Mouse (Mus musculus): Measurements from ENCODE around the gene Dirc2. TPM values are rescaled to one million over a fixed set of nuclear protein-coding genes. Genes with fewer than 3 reads are reported as not detected.

Dirc2 gene
- polyA plus RNA-seq, 1 experiment from 2014 or later, result 11.1 TPM

DNA sequence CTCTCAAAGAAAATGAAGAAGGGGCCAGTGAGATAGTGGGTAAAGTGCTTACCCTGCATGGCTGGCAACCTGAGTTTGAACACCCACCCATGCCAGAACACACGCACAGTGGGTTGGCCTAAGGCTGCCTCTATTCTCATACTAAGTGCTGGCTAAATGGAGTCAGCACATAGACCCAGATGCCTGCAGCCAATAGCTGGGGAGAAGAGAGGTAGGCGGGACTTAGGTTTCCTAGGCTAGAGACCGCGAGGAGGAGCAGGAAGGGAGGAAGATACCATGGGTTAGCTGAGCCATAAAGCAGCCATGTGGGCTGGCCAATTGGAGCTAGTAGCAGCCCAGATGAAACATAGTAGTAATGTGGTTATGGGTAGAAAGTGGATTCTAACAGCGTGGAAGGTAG lies 3.4 kb upstream of the Dirc2 start:
- WGBS, result 68% methylated on average over 5 of the region's 5 CpGs
- H3K9me3 ChIP-seq, result no peaks in the 10 kb centered on the region
- ATAC-seq (ENCODE audit: extremely low read depth, insufficient number of reproducible peaks, low FRiP score, low TSS enrichment), result no peak
- H3K36me3 ChIP-seq, result 0 out of 2 replicates have a peak, but pooled peaks cover 4% of the 10 kb centered on the region
- H3K4me1 ChIP-seq, result peaks cover 36% of the 10 kb centered on the region
- no peak overlapping the region for H3K9ac ChIP-seq
- H3K4me3 ChIP-seq, result no peak overlapping the region
- no peak overlapping the region for H3K4me2 ChIP-seq
- H3K27ac ChIP-seq (replicated peaks), result no peak overlapping the region
- no peaks in the 10 kb centered on the region for H3K27me3 ChIP-seq (replicated peaks)

DNA sequence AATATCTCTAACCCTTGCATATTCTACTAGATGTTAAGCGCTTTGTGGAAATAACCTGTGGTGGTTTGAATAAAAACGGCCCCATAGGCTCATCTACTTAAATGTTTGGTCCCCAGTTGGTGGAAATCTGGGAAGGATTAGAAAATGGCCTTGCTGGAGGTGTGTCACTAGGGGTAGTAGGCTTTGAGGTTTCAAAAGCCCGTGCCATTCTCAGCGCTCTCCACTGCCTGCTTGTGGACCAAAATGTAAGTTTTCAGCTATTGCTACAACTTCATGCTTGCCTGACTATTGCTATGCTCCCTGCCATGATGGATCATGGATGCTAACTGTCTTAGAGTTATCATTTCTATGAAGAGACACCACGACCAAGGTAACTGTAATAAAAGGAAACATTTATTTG lies 2.5 kb upstream of the Dirc2 start:
- no peak for ATAC-seq (ENCODE audit: extremely low read depth, insufficient number of reproducible peaks, low FRiP score, low TSS enrichment)
- WGBS, result 82% methylated on average over 5 of the region's 5 CpGs
- Histone ChIP-seq H3K4me2 (peak overlapping the region; percentile 89), H3K9me3 (no peaks in the 10 kb centered on the region), H3K36me3 (0 out of 2 replicates have a peak, but pooled peaks cover 4% of the 10 kb centered on the region), H3K27ac (replicated peaks) (no peak overlapping the region), H3K4me3 (peak overlapping the region; percentile 81), H3K27me3 (replicated peaks) (no peaks in the 10 kb centered on the region), H3K4me1 (peaks cover 33% of the 10 kb centered on the region), H3K9ac (no peak overlapping the region; the same call in 1 of the 2 replicates)

DNA sequence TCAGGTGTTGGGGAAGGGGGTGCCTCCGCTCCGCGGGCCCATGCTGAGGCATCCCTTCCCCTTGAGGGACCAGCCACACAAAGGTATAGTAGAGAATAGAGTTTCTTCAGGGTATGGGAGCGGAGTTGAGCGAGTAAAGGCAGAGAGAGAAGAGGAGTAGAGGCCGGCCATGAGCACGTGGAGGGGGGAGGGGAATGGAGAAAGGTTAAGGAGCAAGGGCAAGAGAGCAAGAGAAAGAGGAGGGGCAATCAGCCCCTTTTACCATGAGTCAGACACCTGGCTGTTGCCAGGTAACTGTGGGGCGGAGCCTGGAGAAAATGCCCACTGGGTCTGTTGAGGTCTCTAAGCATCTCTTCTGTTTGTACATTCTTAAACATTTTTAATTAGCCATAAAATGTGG lies 2.0 kb upstream of the Dirc2 start:
- Histone ChIP-seq H3K27ac (replicated peaks) (no peak overlapping the region), H3K36me3 (0 out of 2 replicates have a peak, but pooled peaks cover 4% of the 10 kb centered on the region), H3K4me1 (peaks cover 29% of the 10 kb centered on the region), H3K9ac (peak overlapping the region; percentile 96), H3K27me3 (replicated peaks) (no peaks in the 10 kb centered on the region), H3K9me3 (no peaks in the 10 kb centered on the region), H3K4me2 (peak overlapping the region; percentile 89), H3K4me3 (peak overlapping the region; percentile 81)
- no peak for ATAC-seq (ENCODE audit: extremely low read depth, insufficient number of reproducible peaks, low FRiP score, low TSS enrichment)
- 24% methylated on average over 8 of the region's 8 CpGs for WGBS

DNA sequence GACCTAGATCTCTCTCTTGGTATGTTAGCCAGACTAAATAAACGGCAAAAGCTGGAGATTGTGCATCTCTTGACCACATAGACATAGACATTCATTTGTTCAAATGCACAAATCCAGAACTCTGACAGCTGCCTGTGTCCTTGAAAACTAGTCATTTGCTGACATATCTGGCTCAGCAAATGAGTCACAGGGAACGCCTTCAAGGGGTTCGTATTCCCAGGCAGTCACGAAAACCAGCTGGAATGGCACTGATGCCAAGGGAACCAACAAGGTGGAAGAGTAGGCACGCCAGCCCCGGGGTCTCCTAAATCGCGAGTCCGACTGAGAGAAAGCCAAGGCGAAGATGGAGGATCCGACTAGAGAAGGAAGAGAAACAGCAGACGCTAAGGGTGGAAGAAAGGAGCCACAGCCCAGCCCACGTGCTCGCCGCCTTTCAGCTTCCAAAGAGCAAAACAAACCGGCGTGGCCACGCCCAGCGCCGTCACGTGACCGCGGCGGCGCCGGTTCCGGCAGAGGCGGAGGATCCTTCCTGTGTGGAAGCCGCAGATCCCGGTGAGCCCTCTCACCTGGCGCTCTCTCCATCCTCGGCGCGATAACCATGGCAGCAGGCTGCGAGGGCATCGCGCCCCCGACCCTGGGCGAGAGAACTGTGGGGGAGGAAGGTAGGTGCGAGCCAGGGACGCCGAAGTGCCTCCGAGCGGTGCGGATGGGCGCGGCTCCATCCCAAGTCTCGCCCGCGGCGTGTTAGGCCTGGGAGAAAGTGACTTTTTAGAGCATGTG lies 912 bp upstream of the Dirc2 start, which contains the start of gene Hspbap1:
TSS of gene Hspbap1 (plus strand) at position 498 of the 780 bp plus-strand sequence.
- Histone ChIP-seq H3K9ac (peak within 1 kb of the TSS; percentile 96), H3K4me3 (peak within 1 kb of the TSS; percentile 81), H3K4me1 (peaks cover 27% of the 10 kb centered on the region), H3K27ac (replicated peaks) (peak within 1 kb of the TSS; percentile 82), H3K36me3 (0 out of 2 replicates have a peak, but pooled peaks cover 4% of the 10 kb centered on the region), H3K4me2 (peak within 1 kb of the TSS; percentile 89), H3K27me3 (replicated peaks) (no peaks in the 10 kb centered on the region), H3K9me3 (no peaks in the 10 kb centered on the region)
- under 1% methylated on average over 51 of the region's 51 CpGs for WGBS
- peak; percentile 62 for ATAC-seq (ENCODE audit: extremely low read depth, insufficient number of reproducible peaks, low FRiP score, low TSS enrichment)

DNA sequence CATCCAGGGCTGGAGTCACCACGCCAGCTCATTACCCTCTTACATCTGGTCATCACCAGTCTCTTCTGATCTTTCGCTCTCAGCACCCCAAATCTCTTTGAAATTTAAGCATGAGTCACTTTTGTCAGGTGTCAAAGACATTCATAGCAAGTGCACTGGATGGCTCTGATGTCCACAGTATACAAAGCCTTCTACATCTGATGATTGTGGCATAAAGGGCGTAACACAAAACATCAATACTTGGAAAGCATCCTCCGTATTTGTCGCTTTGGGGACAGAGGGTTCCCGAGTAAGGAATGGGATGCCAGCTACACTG lies 729 bp downstream of the Dirc2 start:
- Histone ChIP-seq H3K4me2 (peak overlapping the region; percentile 89), H3K4me3 (peak overlapping the region; percentile 81), H3K4me1 (peaks cover 42% of the 10 kb centered on the region), H3K9me3 (no peaks in the 10 kb centered on the region), H3K27me3 (replicated peaks) (no peaks in the 10 kb centered on the region), H3K9ac (peak overlapping the region; percentile 96), H3K36me3 (0 out of 2 replicates have a peak, but pooled peaks cover 4% of the 10 kb centered on the region), H3K27ac (replicated peaks) (peak overlapping the region; percentile 82)
- no peak for ATAC-seq (ENCODE audit: extremely low read depth, insufficient number of reproducible peaks, low FRiP score, low TSS enrichment)
- 24% methylated on average over 6 of the region's 6 CpGs for WGBS

DNA sequence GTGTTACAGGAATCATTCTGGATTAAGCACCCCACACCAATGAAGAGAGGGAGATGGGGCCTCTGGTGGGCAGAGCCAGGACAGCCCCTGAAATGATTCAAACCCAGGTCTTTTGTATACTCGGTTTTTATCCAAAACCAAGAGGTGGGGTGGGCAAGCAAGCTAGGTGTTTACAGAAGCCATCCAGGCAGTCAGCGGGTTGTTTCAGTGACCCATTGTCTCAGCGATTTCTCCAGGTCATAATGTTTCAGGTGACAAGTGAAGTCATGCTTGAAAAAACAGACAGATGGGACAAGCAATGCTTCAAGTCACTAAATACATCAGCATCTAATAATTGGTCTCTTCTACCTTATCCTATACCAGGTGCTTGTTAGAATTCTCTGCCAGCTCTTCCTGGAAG lies 2.8 kb downstream of the Dirc2 start:
- H3K4me2 ChIP-seq, result no peak overlapping the region
- WGBS, result 80% methylated on average over 3 of the region's 3 CpGs
- no peak overlapping the region for H3K9ac ChIP-seq
- H3K36me3 ChIP-seq, result no peaks in the 10 kb centered on the region
- H3K9me3 ChIP-seq, result no peaks in the 10 kb centered on the region
- H3K4me3 ChIP-seq, result no peak overlapping the region
- H3K27me3 ChIP-seq (replicated peaks), result no peaks in the 10 kb centered on the region
- H3K4me1 ChIP-seq, result peaks cover 43% of the 10 kb centered on the region
- ATAC-seq (ENCODE audit: extremely low read depth, insufficient number of reproducible peaks, low FRiP score, low TSS enrichment), result no peak
- no peak overlapping the region for H3K27ac ChIP-seq (replicated peaks)

DNA sequence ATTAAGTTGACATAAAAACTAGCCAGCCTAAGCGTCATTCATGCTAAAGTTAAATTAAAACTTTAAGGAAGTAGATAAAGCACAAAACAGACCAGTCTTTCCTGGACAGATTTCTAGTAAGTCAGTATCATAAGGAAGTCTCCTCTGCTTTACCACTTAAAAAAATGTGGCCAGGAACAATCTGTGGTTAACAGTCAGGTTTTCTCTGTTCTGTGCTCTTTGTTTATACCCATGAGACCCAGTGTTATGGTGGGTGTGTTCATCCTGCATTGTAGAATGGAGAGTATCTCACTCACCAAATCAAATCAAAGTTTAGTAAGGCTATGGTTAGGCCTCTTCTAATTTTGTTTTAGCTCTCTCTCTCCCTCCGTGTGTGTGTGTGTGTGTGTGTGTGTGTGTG lies 3.7 kb downstream of the Dirc2 start:
- Histone ChIP-seq H3K9ac (no peak overlapping the region), H3K27ac (replicated peaks) (no peak overlapping the region), H3K4me1 (peaks cover 35% of the 10 kb centered on the region), H3K36me3 (no peaks in the 10 kb centered on the region), H3K4me2 (no peak overlapping the region), H3K27me3 (replicated peaks) (no peaks in the 10 kb centered on the region), H3K9me3 (no peaks in the 10 kb centered on the region), H3K4me3 (no peak overlapping the region)
- no peak for ATAC-seq (ENCODE audit: extremely low read depth, insufficient number of reproducible peaks, low FRiP score, low TSS enrichment)
- WGBS, result 64% methylated on average over 2 of the region's 2 CpGs

DNA sequence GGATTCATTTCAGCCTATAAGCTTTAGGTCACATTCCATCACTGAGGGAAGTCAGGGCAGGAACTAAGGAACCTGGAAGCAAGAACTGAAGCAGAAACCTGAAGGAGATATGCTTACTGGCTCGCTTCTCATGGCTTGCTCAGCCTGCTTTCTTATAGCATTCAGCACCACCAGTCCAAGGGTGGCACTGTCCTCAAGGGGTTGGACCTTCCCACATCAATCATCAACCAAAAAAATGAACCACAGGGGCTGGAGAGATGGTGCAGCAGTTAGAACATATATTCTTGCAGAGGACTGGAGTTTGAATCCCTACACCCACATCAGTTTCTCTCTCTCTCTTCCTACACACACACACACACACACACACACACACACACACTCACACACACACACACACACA lies 4.2 kb downstream of the Dirc2 start:
- no peaks in the 10 kb centered on the region for H3K36me3 ChIP-seq
- H3K27ac ChIP-seq (replicated peaks), result no peak overlapping the region
- H3K27me3 ChIP-seq (replicated peaks), result no peaks in the 10 kb centered on the region
- ATAC-seq (ENCODE audit: extremely low read depth, insufficient number of reproducible peaks, low FRiP score, low TSS enrichment), result no peak
- no peak overlapping the region for H3K4me2 ChIP-seq
- 80% methylated on average over 1 of the region's 1 CpGs for WGBS
- H3K4me3 ChIP-seq, result no peak overlapping the region
- H3K9me3 ChIP-seq, result no peaks in the 10 kb centered on the region
- no peak overlapping the region for H3K9ac ChIP-seq
- H3K4me1 ChIP-seq, result peaks cover 34% of the 10 kb centered on the region

DNA sequence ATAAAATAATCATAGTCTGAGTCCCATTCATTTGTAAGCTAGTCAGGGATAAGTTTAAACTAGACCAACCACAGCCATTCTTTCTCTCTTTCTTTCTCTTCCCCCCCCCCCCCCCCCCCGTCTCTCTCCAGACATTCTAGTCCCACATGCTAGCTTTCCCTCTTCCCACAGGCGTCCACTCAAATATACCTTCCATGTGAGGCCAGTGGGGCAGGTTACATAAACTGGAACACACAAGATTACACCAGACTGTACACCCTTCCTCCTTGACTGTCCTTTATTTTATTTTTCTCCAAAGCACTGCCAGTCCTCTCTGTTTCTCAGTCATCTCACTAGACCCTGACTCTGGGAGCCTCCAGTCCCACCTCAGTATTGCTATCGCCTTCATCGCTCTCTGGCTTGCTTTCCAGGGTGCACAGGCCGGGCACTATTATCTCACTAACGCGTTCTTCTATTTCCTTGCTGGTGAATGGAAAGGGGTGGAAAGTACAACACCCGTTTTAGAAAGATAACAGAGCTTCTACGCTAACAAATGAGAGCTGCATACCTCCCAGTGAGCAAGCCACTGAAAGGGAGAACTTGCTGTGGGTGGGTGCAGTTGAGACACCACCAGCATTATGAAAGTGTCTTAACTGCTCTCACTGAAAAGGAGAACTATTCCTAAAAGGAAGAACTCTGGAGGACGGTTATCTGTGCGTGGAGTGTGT lies 5.4 kb downstream of the Dirc2 start:
- H3K4me3 ChIP-seq, result peak overlapping the region; percentile 15; the same call in 1 of the 2 replicates
- H3K27me3 ChIP-seq (replicated peaks), result no peaks in the 10 kb centered on the region
- H3K4me2 ChIP-seq, result peak overlapping the region; percentile 54
- peak overlapping the region; percentile 61 for H3K27ac ChIP-seq (replicated peaks)
- no peaks in the 10 kb centered on the region for H3K9me3 ChIP-seq
- no peaks in the 10 kb centered on the region for H3K36me3 ChIP-seq
- H3K9ac ChIP-seq, result peak overlapping the region; percentile 38
- no peak for ATAC-seq (ENCODE audit: extremely low read depth, insufficient number of reproducible peaks, low FRiP score, low TSS enrichment)
- H3K4me1 ChIP-seq, result peaks cover 29% of the 10 kb centered on the region
- WGBS, result 26% methylated on average over 10 of the region's 11 CpGs

DNA sequence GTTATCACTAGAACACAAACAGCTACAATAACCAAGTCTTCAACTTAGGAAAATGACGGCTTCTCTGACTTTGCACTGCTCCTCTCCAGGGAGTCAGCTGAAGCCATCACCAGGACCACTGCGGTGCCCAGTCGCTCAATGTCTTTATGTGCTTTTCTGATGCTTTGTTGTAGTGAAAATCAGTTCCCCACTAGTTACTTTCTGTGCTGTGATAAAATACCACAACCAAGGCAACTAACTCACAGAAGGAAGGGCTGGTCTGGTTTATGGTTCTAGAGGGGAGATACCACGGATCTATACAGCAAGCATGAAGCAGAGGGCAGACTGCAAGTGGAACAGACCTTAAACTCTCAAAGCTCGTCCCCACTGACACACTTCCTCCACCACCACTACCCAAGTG lies 9.8 kb downstream of the Dirc2 start:
- 84% methylated on average over 5 of the region's 5 CpGs for WGBS
- ATAC-seq (ENCODE audit: extremely low read depth, insufficient number of reproducible peaks, low FRiP score, low TSS enrichment), result no peak
- peaks cover 14% of the 10 kb centered on the region for H3K4me1 ChIP-seq
- H3K27ac ChIP-seq (replicated peaks), result no peak overlapping the region
- no peaks in the 10 kb centered on the region for H3K9me3 ChIP-seq
- no peak overlapping the region for H3K4me2 ChIP-seq
- H3K27me3 ChIP-seq (replicated peaks), result no peaks in the 10 kb centered on the region
- no peak overlapping the region for H3K4me3 ChIP-seq
- no peak overlapping the region for H3K9ac ChIP-seq
- H3K36me3 ChIP-seq, result no peaks in the 10 kb centered on the region

DNA sequence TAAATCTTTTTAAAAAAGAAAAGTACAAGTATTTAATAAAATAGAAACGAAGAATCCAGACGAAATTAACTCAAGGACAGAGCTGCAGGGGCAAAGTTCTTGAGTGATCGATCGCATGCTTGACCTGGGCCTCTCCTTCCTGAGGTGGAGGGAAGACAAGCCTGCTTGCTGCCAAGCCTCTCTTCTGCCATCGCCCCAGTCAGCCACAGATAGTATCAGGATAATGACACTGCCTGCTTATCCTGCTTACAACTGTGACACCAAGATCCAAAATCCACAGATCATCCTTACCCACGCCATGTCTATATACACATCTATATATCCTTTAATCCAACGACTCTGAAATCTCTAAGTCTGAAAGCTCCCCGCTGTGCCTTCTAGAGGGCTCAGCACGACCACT lies 12.5 kb downstream of the Dirc2 start:
- H3K9me3 ChIP-seq, result no peaks in the 10 kb centered on the region
- no peak overlapping the region for H3K4me3 ChIP-seq
- ATAC-seq (ENCODE audit: extremely low read depth, insufficient number of reproducible peaks, low FRiP score, low TSS enrichment), result no peak
- H3K9ac ChIP-seq, result no peak overlapping the region
- WGBS, result 80% methylated on average over 9 of the region's 9 CpGs
- no peaks in the 10 kb centered on the region for H3K27me3 ChIP-seq (replicated peaks)
- no peaks in the 10 kb centered on the region for H3K36me3 ChIP-seq
- H3K4me2 ChIP-seq, result no peak overlapping the region
- no peaks in the 10 kb centered on the region for H3K4me1 ChIP-seq
- no peak overlapping the region for H3K27ac ChIP-seq (replicated peaks)

All from heart, embryonic 13.5 days (tissue).